Mouse (Mus musculus) ES-Bruce4 (cell line): ENCODE measurements at regions not wholly inside any gene's neighbourhood (a gene's known extent, or its start where the extent isn't known, plus 50 kb on each side); places are given as distances from the start of the nearest gene placed in this dataset.

Source experiments
- CTCF ChIP-seq: IDR thresholded peaks from one replicate; pipeline ENCODE4 v1.8.1; 2011; ENCODE audit warnings: low read depth, low read length
- EP300 ChIP-seq: IDR thresholded peaks from 2 replicates; pipeline ENCODE4 v1.6.1; 2011; ENCODE audit warnings: low read depth, low read length; ENCODE audit not compliant: insufficient read depth
- POLR2A ChIP-seq: IDR thresholded peaks from one replicate; pipeline ENCODE4 v1.8.1; 2011; ENCODE audit warnings: low read length; ENCODE audit not compliant: insufficient read depth

DNA sequence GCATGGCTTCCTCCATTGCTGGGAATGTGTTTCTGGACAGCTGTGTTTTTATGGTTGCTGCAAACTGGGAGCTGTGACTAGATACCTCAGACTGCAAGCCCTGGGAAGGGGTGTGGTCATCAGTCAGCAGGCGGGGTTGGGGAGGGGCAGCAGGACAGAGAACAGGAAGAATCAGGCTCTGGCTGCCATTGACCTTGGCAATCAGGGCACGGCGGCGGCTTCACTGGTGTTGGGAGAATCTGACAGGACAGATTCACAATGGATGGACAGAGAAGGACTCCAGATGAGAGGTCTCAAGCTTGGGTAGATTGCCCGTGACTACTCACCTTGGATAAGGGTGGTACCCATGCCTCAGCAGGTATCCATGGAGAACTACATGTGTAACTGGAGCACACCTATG lies 64.5 kb upstream of the Ajap1 start:
- TF ChIP-seq CTCF: no peak
- no peak for TF ChIP-seq POLR2A
- TF ChIP-seq EP300: peak; percentile 60; the same call in 1 of the 2 replicates
